ENCODE assay signal across 8 mouse cellular contexts in the genomic region with DNA sequence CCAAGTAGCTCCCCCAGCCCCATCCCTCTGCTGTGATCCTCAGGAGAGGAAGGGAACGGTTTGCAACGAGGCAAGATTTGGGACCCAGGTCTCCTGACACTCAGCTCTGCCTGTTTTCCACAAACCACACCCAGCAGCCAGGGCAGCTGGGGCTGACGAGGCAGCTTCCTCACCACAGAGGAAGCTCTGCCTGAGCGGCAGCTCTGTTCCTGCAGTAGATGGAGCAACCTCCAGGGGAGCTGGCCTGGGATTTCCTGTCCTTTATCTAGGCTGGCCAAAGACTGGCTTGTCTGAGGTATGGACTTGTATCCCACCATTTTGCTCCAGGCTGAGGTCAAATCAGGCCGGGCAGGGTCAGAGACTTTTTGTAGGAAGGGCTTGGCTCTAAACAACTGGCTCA. TPM values are rescaled to one million over a fixed set of nuclear protein-coding genes. Genes with fewer than 3 reads are reported as not detected.
A peak's percentile ranks its signal among the peaks of the same experiment; 100 is the strongest.
DNase-seq lines count a peak whose midpoint lies in the region; ATAC-seq lines count a peak whose summit lies in the region.

No protein-coding gene starts in this region.

- no peak overlapping the region for H3K27ac ChIP-seq in limb, embryonic 10.5 days

- H3K27me3 ChIP-seq in limb, embryonic 10.5 days (ENCODE audit: low read depth, poor library complexity, severe bottlenecking): peaks cover 100% of the 10 kb centered on the region

- H3K4me3 ChIP-seq in limb, embryonic 10.5 days: no peak overlapping the region

- peak; percentile 51 for DNase-seq in gastrocnemius, postnatal 25 days
- DNase-seq in gastrocnemius, postnatal 10 days: no peak
- DNase-seq in brain, adult 2 months (ENCODE audit: low read depth, low spot score): peak; percentile 29
- DNase-seq in kidney, adult 8-10 months: peak; percentile 46 to 48
- peak; percentile 59 for DNase-seq in lung, postnatal 25 days (ENCODE audit: low spot score)
- no peak for DNase-seq in limb, embryonic 10.5 days (ENCODE audit: low spot score)
- DNase-seq in layer of hippocampus, postnatal 36 days: no peak

- no peaks in the 10 kb centered on the region for H3K36me3 ChIP-seq in limb, embryonic 10.5 days

- H3K4me1 ChIP-seq in limb, embryonic 10.5 days: peaks cover 9% of the 10 kb centered on the region

- no peaks in the 10 kb centered on the region for H3K9me3 ChIP-seq in limb, embryonic 10.5 days (replicated peaks)

- WGBS in limb, embryonic 10.5 days: 54% methylated on average over 5 of the region's 5 CpGs

- no peak for ATAC-seq in erythroblast, adult 5-6 weeks (replicated peaks; ENCODE audit: low FRiP score, poor library complexity, severe bottlenecking)

RNA-seq across cellular contexts. Expression of gene Stard8, which starts 46.2 kb away (rescaled TPM):
- 10 to 100 TPM; 15.0 to 17.0 TPM for total RNA-seq in gastrocnemius, postnatal 25 days (2021)
- 10 to 100 TPM; 38.0 to 42.7 TPM for total RNA-seq in gastrocnemius, postnatal 10 days (2021)
- 8.7 and 9.5 TPM in 2 replicates for polyA plus RNA-seq in limb, embryonic 10.5 days (2016; fragmentation: Nextera tagmentation; extraction: Ambion mirVana)
- total RNA-seq in erythroblast, adult 5-6 weeks (2015; ENCODE audit: low replicate concordance): 1.3 and 7.9 TPM in 2 replicates
- 1.4 and 7.0 TPM in 2 replicates for total RNA-seq in erythroblast, adult 5-6 weeks (2017; ENCODE audit: low replicate concordance)
- 1 to 10 TPM; 6.1 to 8.0 TPM for total RNA-seq in layer of hippocampus, postnatal 36 days (2021)

Comparison
In these comparisons a context has a peak if more than half of its experiments do, and no peak if none do; other contexts are left out.
1. DNase-seq: peak in gastrocnemius, postnatal 25 days (single experiment), brain, adult 2 months (single experiment), kidney, adult 8-10 months (2 of 2) and lung, postnatal 25 days (single experiment); none in gastrocnemius, postnatal 10 days (single experiment), limb, embryonic 10.5 days (single experiment) and layer of hippocampus, postnatal 36 days (0 of 2).